Mouse (Mus musculus): ENCODE data around the gene Fxyd3.

The Fxyd3 gene

GRCm38 (mm10) chr7:31049135-31049845, 27.2 kb downstream of the Fxyd3 start:
- no peak for DNase-seq (ENCODE audit: low spot score)

- DNase-seq (ENCODE audit: low spot score), result no peak
Observed at GRCm38 (mm10) chr7:31042431-31042910, 34.0 kb downstream of the Fxyd3 start, which contains the start of gene Fxyd5. TSS of gene Fxyd5 (minus strand) at chr7:31042481.

- DNase-seq (ENCODE audit: low spot score), result no peak
Observed at GRCm38 (mm10) chr7:31041662-31042315, 34.7 kb downstream of the Fxyd3 start.

GRCm38 (mm10) chr7:31041023-31041407, 35.5 kb downstream of the Fxyd3 start:
- DNase-seq (ENCODE audit: low spot score), result no peak

DNA sequence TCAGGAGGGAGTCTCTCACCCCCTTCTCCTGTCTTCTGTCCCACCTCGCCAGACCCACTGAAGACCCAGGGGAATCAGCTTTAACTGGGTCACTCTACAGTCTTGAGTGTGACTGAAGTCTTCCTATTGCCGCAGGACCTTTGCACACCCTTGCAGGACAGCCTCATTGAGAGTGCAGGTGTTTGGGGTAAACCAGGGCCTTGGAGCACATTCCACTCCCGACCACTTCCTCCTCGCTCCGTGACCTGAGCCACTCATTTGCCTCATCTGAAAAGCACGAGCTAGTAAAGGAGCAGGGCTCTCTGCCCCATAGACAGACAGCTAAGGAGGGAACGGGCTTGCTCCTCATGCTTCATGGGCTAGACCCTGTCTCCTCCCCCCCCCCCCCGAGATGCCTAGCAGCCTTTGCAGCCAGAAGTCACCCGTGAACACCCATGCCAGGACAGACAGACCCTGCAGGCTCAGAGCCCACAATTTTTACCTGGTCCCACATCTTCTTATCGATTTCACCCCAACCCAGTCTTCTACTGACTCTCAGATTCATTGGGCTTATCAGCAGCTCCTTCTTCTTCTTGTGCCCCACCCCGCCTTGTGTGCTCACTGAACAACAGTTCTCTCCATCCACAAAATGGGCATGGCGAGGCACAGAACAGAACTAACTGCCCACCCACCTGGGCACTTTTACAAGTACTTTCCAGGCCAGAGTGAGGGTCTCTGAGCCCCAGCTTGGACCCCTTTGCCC, 36.1 kb downstream of the Fxyd3 start:
- no peak for DNase-seq (ENCODE audit: low spot score)

GRCm38 (mm10) chr7:31039011-31039410, 37.5 kb downstream of the Fxyd3 start:
- DNase-seq (ENCODE audit: low spot score), result no peak

- DNase-seq (ENCODE audit: low spot score), result no peak
Observed at GRCm38 (mm10) chr7:31037675-31038074, 38.8 kb downstream of the Fxyd3 start.

DNA sequence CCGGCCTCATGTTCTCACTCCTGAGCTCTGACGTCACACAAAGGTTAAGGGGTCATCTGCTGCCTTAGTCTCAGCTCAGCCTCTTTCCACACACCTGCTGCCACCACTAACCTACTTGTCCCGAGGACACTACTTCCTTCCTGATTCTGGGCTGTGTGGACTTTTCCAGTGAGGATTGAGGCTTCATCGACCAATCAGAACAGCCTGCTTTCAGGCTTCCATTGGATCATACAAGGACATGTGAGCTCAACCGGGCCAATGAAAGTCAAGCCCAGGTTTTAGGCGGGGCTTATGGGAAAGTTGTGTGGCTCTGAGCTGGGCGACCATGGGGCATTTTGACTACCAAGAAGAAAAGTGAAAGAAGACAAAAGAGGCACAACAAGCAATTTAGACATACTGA, 39.6 kb downstream of the Fxyd3 start:
- no peak for DNase-seq (ENCODE audit: low spot score)

- no peak for DNase-seq (ENCODE audit: low spot score)
Observed at GRCm38 (mm10) chr7:31035291-31035690, 41.2 kb downstream of the Fxyd3 start.

- no peak for DNase-seq (ENCODE audit: low spot score)
Observed at GRCm38 (mm10) chr7:31034789-31035188, 41.7 kb downstream of the Fxyd3 start.

GRCm38 (mm10) chr7:31033409-31034165, 42.9 kb downstream of the Fxyd3 start:
- DNase-seq (ENCODE audit: low spot score), result no peak

- DNase-seq (ENCODE audit: low spot score), result no peak
Observed at GRCm38 (mm10) chr7:31031731-31032130, 44.8 kb downstream of the Fxyd3 start.

- DNase-seq (ENCODE audit: low spot score), result no peak
Observed at GRCm38 (mm10) chr7:31030717-31031116, 45.8 kb downstream of the Fxyd3 start.

GRCm38 (mm10) chr7:31028609-31029008, 47.9 kb downstream of the Fxyd3 start:
- peak; percentile 45 for DNase-seq (ENCODE audit: low spot score)

All from testis, postnatal 14 days (tissue).